Mouse (Mus musculus): Measurements from ENCODE around the gene Fbxo36. TPM values are rescaled to one million over a fixed set of nuclear protein-coding genes. Genes with fewer than 3 reads are reported as not detected.

Gene Fbxo36
- total RNA-seq, 2 experiments from 2014 or later = 2.2 to 2.5 TPM

GRCm38 (mm10) chr1:84853721-84854120 is 14.1 kb downstream of the Fbxo36 start:
- intact Hi-C loops (cut with DNase I) = no loop called here
- DNase-seq (ENCODE audit: low spot score in 2 of 2) = no peak

- intact Hi-C loops (cut with DNase I) = no loop called here
- DNase-seq (ENCODE audit: low spot score in 2 of 2) = no peak
Measured at GRCm38 (mm10) chr1:84854966-84855365, 15.3 kb downstream of the Fbxo36 start.

GRCm38 (mm10) chr1:84855756-84856155 is 16.1 kb downstream of the Fbxo36 start:
- no peak for DNase-seq (ENCODE audit: low spot score in 2 of 2)
- intact Hi-C loops (cut with DNase I) = no loop called here

DNA sequence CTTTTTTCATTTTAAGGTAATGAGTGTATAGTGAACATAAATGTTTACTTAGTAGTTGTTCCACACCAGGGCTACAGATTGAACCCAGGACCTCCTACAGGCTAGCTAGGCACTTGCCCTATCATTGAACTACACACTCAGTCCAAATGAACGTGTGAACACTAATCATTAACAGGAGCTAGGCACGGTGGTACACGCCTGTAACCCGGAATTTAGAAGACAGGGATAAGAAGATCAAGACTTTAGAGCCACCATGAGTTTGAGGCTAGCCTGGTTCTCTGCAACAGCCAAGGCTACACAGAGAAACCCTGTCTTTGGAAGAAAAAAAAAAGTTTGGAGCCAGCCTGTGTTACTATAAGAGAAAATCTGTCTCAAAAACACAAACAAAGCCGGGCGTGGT is 20.0 kb downstream of the Fbxo36 start:
- no peak for DNase-seq (ENCODE audit: low spot score in 2 of 2)

DNA sequence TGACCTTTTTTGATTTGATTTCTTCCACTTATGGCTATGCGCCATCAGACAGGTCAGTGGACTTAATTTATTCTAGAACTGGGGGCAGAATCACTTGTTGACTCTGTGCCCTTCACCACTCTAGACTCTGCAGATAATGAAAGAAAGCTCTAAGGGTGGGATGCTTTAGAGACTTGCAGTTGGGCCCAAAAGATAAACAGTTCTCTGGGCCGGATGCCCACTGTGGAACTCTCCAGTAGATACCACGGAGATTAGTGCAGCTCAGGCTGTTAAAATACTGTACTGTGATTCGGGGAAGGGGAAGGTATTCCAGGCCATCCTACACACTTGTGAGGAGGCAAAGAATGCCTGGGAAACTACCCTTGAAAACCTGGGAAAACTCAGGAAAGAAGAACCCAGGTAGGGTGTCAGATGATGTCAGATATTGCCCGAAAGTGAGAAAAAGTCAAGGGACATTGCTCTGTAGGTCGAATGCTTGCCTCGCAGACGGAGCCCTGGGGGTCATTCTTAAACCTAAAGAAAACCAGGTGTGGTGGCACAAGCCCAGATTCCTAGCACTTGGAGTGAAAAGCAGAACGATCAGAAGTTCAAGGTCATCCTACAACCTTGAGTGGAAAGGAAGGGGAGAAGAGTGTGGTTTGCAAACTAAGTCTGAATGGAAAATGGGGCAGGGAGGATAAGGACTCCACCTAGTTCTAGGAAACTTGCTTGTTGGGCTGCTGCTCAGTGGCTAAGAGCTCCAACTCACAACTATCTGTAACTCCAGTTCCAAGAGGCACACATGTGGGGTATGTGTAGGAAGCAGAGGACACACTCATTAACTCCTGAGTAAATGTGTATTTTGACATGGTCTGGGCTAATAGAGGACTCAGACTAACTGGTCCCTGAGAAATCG is 21.0 kb downstream of the Fbxo36 start:
- no peak for DNase-seq (ENCODE audit: low spot score in 2 of 2)
- intact Hi-C loops (cut with DNase I) = no loop called here

More for the DNA sequence above, 20.0 kb downstream of the Fbxo36 start:
- intact Hi-C loops (cut with DNase I) = no loop called here

- intact Hi-C loops (cut with DNase I) = no loop called here
- no peak for DNase-seq (ENCODE audit: low spot score in 2 of 2)
Measured at GRCm38 (mm10) chr1:84861255-84861630, 21.6 kb downstream of the Fbxo36 start.

DNA sequence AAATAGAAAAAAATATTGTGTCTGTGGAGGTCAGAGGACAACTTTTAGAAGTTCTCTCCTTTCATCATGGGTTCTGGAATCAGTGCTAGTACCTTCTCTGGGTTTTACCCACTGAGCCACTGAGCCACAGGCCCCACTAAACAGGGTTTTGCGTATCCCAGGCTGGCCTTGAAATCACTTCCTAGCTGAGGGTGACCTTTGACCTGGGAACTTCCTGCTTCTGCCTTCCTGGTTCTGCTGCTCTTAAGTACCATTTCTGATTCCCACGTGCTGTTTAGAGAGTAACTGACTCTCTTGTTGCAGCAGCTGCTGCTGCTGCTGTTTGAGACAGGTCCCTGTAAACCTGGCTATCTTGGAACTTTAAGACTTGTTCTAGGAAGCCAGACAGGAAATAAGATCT is 25.0 kb downstream of the Fbxo36 start:
- no peak for DNase-seq (ENCODE audit: low spot score in 2 of 2)
- intact Hi-C loops (cut with DNase I) = no loop called here

- intact Hi-C loops (cut with DNase I) = no loop called here
- no peak for DNase-seq (ENCODE audit: low spot score in 2 of 2)
Measured at GRCm38 (mm10) chr1:84866231-84866630, 26.6 kb downstream of the Fbxo36 start.

DNA sequence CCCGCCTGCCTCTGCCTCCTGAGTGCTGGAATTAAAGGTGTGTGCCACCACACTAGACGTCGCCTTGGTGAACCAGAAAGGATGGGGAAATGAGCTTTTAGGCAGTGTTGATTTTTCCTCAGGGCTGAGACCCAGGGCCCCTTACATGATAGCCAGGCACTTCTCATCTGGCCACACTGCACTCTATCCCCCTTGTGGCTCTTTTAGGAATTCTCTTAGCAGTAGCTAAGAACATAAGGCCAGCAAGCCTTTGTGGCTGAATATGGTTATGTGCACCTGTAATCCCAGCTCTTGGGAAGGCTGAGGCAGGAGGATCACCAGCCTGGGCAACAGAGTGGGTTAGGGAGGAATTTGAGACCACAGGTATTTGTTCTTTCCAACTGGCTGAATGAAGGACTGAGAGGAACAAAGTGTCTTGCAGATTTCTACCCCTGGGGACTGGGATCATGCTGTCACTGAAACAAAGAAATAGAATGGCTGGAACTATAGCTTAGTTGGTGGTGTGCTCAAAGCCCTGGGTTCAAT is 27.1 kb downstream of the Fbxo36 start:
- DNase-seq (ENCODE audit: low spot score in 2 of 2) = no peak
- intact Hi-C loops (cut with DNase I) = no loop called here

DNA sequence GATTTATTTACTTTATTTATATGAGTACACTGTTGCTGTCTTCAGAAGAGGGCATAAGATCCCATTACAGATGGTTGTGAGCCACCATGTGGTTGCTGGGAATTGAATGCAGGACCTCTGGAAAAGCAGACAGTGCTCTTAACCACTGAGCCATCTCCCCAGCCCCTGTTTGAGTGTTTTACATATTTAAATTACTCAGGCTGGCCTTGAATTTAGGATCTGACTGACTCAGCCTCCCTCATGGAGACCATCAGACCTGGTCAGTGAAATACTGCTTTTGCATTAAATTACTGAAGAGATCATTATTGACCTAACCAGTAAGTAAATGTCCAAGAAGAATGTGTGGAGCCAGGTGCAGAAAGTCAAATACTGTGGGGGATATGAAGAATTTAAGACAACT is 28.7 kb downstream of the Fbxo36 start:
- DNase-seq (ENCODE audit: low spot score in 2 of 2) = no peak
- intact Hi-C loops (cut with DNase I) = no loop called here

DNA sequence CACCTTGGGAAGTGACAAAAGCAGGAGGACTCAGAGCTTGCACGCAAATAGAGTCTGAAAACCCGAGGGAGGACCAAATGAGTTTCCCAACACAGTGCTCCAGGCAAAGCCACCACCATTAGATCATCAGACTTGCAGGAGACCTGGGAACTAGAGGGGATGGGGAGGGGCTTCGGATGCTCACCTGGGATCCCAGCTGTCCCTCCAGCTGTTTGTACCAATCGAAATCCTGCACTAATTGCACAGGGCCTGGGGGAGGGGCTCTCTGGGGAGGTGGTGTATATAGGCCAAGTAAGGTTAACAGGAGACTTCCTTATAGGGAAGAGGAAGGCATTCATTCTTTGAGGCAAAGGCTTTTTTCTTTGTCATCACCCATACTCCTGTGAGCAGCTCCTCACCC is 29.2 kb downstream of the Fbxo36 start:
- intact Hi-C loops (cut with DNase I) = no loop called here
- DNase-seq (ENCODE audit: low spot score in 2 of 2) = no peak

DNA sequence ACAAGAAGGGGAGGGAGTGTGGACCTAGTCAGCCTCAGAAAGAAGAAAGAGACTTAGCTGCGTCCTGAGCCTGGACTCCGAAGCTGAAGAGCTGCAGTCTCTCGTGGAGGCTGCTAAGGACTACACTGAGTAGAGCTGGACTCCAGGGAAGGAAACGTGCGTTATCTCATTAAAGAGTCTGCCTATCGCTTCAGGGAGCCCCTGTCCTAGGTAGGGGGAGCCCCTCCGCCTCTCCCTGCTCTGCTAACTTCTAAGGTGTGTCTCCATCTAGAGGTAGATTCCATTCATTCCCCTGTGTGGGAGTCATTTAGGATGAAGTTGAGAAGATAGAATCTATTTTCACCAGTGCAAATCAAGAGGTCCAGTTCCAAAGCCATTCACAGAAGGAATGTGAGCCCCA is 29.9 kb downstream of the Fbxo36 start:
- DNase-seq (ENCODE audit: low spot score in 2 of 2) = no peak
- intact Hi-C loops (cut with DNase I) = no loop called here

- no peak for DNase-seq (ENCODE audit: low spot score in 2 of 2)
- intact Hi-C loops (cut with DNase I) = no loop called here
Measured at GRCm38 (mm10) chr1:84871131-84871530, 31.5 kb downstream of the Fbxo36 start.

DNA sequence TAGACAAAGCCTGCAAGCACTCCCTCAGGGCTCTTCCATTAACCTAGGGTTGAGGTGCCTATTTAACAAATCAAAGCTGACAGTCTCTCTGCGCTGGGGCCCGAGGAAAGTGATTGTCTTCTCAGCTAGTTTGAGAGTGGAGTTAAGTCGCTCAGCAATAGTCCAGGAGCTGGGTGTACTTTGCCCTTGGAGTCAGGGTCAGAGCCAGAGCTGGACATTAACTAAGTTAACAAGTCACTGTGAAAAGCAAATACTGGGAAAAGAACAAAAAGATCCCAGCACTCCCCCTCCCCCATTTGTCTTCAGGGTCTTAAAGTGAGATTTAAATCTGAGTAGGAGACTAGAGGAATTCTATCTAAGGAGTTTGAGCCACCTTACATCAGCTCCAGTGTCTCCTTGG is 32.5 kb downstream of the Fbxo36 start:
- intact Hi-C loops (cut with DNase I) = no loop called here
- no peak for DNase-seq (ENCODE audit: low spot score in 2 of 2)

DNA sequence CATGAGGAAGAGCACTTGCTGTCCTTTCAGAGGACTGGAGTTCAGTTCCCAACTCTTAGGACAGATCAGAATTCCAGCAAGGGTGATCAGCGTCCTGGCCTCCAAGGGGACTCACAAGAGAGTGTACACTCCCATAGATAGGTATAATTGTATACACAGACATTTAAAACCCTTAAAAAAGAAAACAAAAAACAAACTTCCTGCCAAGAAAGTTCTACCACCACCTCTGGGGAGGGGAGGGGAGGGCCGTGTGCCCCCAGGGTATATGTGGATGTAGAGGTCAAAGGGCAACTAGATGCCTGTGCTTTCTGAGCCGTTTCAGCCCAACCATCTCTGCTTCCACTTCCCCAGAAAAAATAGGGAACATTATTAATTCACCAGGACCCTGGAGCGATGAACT is 33.3 kb downstream of the Fbxo36 start:
- no peak for DNase-seq (ENCODE audit: low spot score in 2 of 2)
- intact Hi-C loops (cut with DNase I) = no loop called here

- intact Hi-C loops (cut with DNase I) = no loop called here
- DNase-seq (ENCODE audit: low spot score in 2 of 2) = no peak
Measured at GRCm38 (mm10) chr1:84877590-84877989, 37.9 kb downstream of the Fbxo36 start.

DNA sequence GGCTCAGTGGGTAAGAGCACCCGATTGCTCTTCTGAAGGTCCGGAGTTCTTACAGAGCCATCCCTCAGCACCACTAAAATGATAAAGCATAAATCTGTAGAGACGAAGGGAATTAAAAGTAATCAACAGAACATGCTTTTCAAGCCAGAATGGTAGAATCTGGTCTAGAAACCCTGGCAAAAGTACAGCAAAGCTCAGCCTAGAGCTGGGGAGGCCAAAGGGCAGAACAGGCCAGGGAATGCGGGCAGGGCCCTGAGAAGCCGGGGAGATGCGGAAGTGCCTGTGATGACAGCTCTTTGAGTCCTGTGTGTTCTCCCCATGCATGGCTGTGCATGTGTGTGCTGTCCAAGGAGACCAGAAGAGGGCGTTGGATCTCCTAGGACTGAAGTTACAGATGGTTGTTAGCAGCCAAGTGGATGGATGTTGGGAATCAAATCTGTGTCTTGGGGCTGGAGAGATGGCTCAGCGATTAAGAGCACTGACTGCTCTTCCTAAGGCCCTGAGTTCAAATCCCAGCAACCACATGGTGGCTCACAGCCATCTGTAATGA is 40.0 kb downstream of the Fbxo36 start:
- no peak for DNase-seq (ENCODE audit: low spot score in 2 of 2)
- intact Hi-C loops (cut with DNase I) = no loop called here

- peak; percentile 26 to 81 for DNase-seq (ENCODE audit: low spot score in 2 of 2)
- intact Hi-C loops (cut with DNase I) = no loop called here
Measured at GRCm38 (mm10) chr1:84881248-84882065, 41.8 kb downstream of the Fbxo36 start.

GRCm38 (mm10) chr1:84882066-84882532 is 42.5 kb downstream of the Fbxo36 start:
- intact Hi-C loops (cut with DNase I) = no loop called here

DNA sequence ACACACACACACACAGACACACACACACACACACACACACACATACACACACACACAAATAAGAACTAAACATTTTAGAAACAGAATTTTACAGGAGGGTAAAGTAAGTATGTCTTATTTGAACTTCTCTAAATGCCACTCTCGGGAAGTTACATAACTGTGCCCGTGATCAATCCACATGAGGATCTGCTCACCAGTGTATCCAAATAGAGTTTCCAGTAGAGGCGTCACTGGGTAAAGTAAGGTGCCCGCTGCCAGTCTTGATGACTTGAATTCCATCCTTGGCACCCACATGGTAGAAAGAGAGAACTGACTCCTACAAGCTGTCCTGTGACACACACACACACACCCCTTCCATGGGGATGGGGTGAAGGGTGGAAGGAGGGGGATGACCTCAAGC is 43.3 kb downstream of the Fbxo36 start:
- intact Hi-C loops (cut with DNase I) = no loop called here

More at GRCm38 (mm10) chr1:84882066-84882532, 42.5 kb downstream of the Fbxo36 start:
- no peak for DNase-seq (ENCODE audit: low spot score in 2 of 2)

More for the DNA sequence above, 43.3 kb downstream of the Fbxo36 start:
- peak in 1 of 2 experiments; percentile 4 for DNase-seq (ENCODE audit: low spot score in 2 of 2)

Data from left cerebral cortex, postnatal 25 days (tissue).